ENCODE assay signal across 19 mouse cellular contexts in genomic region chr3:63085426-63085825, GRCm38 (mm10).
DNase-seq lines count a peak whose midpoint lies in the region; ATAC-seq and TF ChIP-seq lines count a peak whose summit lies in the region.
"Had no signal": no experiment of that assay in that cellular context is flagged by ENCODE, and none has a peak within 500 bp of the region (broad histone marks: within the 10 kb centered on the region; RNA-seq: fewer than 3 reads in every experiment).

No protein-coding gene starts in this region.

- no peak overlapping the region for H3K9ac ChIP-seq in stomach, postnatal 0 days (ENCODE audit: low read length)
- no peak overlapping the region for H3K9ac ChIP-seq in intestine, postnatal 0 days (ENCODE audit: low read depth, low read length)
- H3K9ac ChIP-seq: hindbrain, embryonic 14.5 days; liver, postnatal 0 days; midbrain, embryonic 13.5 days had no signal

- H3K79me2 ChIP-seq in myocyte (ENCODE audit: control insufficient read depth, insufficient read depth): no peaks in the 10 kb centered on the region

- no peak overlapping the region for H3ac ChIP-seq in myocyte (ENCODE audit: control insufficient read depth, insufficient read length)

- H3K4me2 ChIP-seq in myocyte (ENCODE audit: low read depth): no peak overlapping the region
- no peak overlapping the region for H3K4me2 ChIP-seq in stomach, postnatal 0 days (replicated peaks; ENCODE audit: low read depth)
- H3K4me2 ChIP-seq in intestine, postnatal 0 days (replicated peaks; ENCODE audit: low read depth): no peak overlapping the region
- H3K4me2 ChIP-seq: hindbrain, embryonic 14.5 days; midbrain, embryonic 13.5 days had no signal

- no peak for TF ChIP-seq POLR2A in myocyte (IDR thresholded peaks at IDR 0.05; ENCODE audit: insufficient read length, low read depth)

- H3K27me3 ChIP-seq in myocyte (ENCODE audit: control insufficient read depth, insufficient read depth, insufficient read length): no peaks in the 10 kb centered on the region
- H3K27me3 ChIP-seq in stomach, postnatal 0 days (ENCODE audit: control insufficient read depth, insufficient read depth, low read length): no peaks in the 10 kb centered on the region
- H3K27me3 ChIP-seq in intestine, postnatal 0 days (replicated peaks; ENCODE audit: control insufficient read depth, insufficient read depth, low read length): no peaks in the 10 kb centered on the region
- H3K27me3 ChIP-seq: midbrain, embryonic 13.5 days had no signal

- no peak for TF ChIP-seq CTCF in stomach, postnatal 0 days (IDR thresholded peaks at IDR 0.05; ENCODE audit: low read depth)
- no peak for TF ChIP-seq CTCF in intestine, postnatal 0 days (IDR thresholded peaks at IDR 0.05; ENCODE audit: low read depth)

- ATAC-seq in stomach, postnatal 0 days (ENCODE audit: low FRiP score, low TSS enrichment): no peak
- ATAC-seq in intestine, postnatal 0 days: no peak
- ATAC-seq: CD4-positive, CD25-positive, alpha-beta regulatory T cell, adult 4 months; forebrain, embryonic 16.5 days; intestine, embryonic 16.5 days; liver, postnatal 0 days; midbrain, embryonic 13.5 days had no signal

- DNase-seq in NIH3T3 (ENCODE audit: low read depth): peak; percentile 82
- DNase-seq in embryo, embryonic 11 days: peak; percentile 30
- peak; percentile 63 for DNase-seq in fibroblast of lung, adult 2 months (ENCODE audit: low read depth)
- no peak for DNase-seq in stomach, postnatal 0 days (ENCODE audit: low spot score)
- no peak for DNase-seq in adrenal gland, postnatal 36 days
- DNase-seq: cerebellum, adult 8-10 months; heart, adult 11 months; heart, postnatal 36 days; layer of hippocampus, postnatal 36 days; liver, postnatal 0 days; lung, postnatal 10 days; right cerebral cortex, postnatal 25 days had no signal

- no peaks in the 10 kb centered on the region for H3K4me1 ChIP-seq in stomach, postnatal 0 days (replicated peaks; ENCODE audit: control insufficient read depth, insufficient read depth)
- H3K4me1 ChIP-seq in intestine, postnatal 0 days (replicated peaks; ENCODE audit: control insufficient read depth, insufficient read depth, low read length): no peaks in the 10 kb centered on the region
- H3K4me1 ChIP-seq: midbrain, embryonic 13.5 days had no signal

- no peak overlapping the region for H3K27ac ChIP-seq in stomach, postnatal 0 days (replicated peaks)
- H3K27ac ChIP-seq in intestine, postnatal 0 days (ENCODE audit: low read depth, low read length): no peak overlapping the region
- H3K27ac ChIP-seq: hindbrain, embryonic 14.5 days; midbrain, embryonic 13.5 days had no signal

- H3K36me3 ChIP-seq in myocyte (ENCODE audit: control insufficient read depth, insufficient read depth): no peaks in the 10 kb centered on the region
- no peaks in the 10 kb centered on the region for H3K36me3 ChIP-seq in stomach, postnatal 0 days (ENCODE audit: control insufficient read depth, insufficient read depth, low read length)
- H3K36me3 ChIP-seq in intestine, postnatal 0 days (ENCODE audit: control insufficient read depth, insufficient read depth): no peaks in the 10 kb centered on the region
- H3K36me3 ChIP-seq: midbrain, embryonic 13.5 days had no signal

- TF ChIP-seq EP300 in stomach, postnatal 0 days (optimal IDR thresholded peaks at IDR 0.05): no peak

- H3K9me3 ChIP-seq in stomach, postnatal 0 days (ENCODE audit: control insufficient read depth, low read length): no peaks in the 10 kb centered on the region
- H3K9me3 ChIP-seq in intestine, postnatal 0 days (ENCODE audit: control insufficient read depth): no peaks in the 10 kb centered on the region
- H3K9me3 ChIP-seq: midbrain, embryonic 13.5 days had no signal

- H3K4me3 ChIP-seq in myocyte: no peak overlapping the region
- no peak overlapping the region for H3K4me3 ChIP-seq in stomach, postnatal 0 days (ENCODE audit: low read depth, low read length)
- no peak overlapping the region for H3K4me3 ChIP-seq in intestine, postnatal 0 days (ENCODE audit: low read depth, low read length)
- H3K4me3 ChIP-seq: midbrain, embryonic 13.5 days had no signal

- 80% methylated on average over 2 of the region's 2 CpGs for WGBS in stomach, postnatal 0 days
- WGBS in intestine, postnatal 0 days: 84% methylated on average over 2 of the region's 2 CpGs

TF ChIP-seq in myocyte, 11 proteins besides CTCF, POLR2A, EP300 and RAD21:
- TF ChIP-seq CEBPB (IDR thresholded peaks at IDR 0.05; ENCODE audit: insufficient read depth, poor library complexity, severe bottlenecking): peak; percentile 56; the same call in 1 of the 2 replicates
- no peak for TF ChIP-seq MYOG (IDR thresholded peaks at IDR 0.05; ENCODE audit: control insufficient read depth in 1 of 3, insufficient read depth in 1 of 3, insufficient read length in 2 of 3, low read depth in 2 of 3)
TF ChIP-seq in myocyte: peak in this region for 1.

Comparison
In these comparisons a context has a peak if more than half of its experiments do, and no peak if none do; other contexts are left out.
1. DNase-seq: peak in NIH3T3 (single experiment), embryo, embryonic 11 days (single experiment) and fibroblast of lung, adult 2 months (single experiment); none in stomach, postnatal 0 days (single experiment) and adrenal gland, postnatal 36 days (0 of 2).